Mouse (Mus musculus) kidney, postnatal 4 days (tissue): ENCODE data around the gene Cryba2.

Experiments
- DNase-seq, 2 experiments: peaks; one replicate each; pipeline ENCODE4 v3.0.0; 2021; ENCODE audit warnings: mixed read lengths in 2 of 2

Gene Cryba2

GRCm38 (mm10) chr1:74884196-74885141 lies 8.5 kb downstream of the Cryba2 start:
- DNase-seq, result peak in 1 of 2 experiments; percentile 26

GRCm38 (mm10) chr1:74883441-74883840 lies 9.5 kb downstream of the Cryba2 start:
- no peak for DNase-seq

GRCm38 (mm10) chr1:74882828-74883227 lies 10.1 kb downstream of the Cryba2 start:
- no peak for DNase-seq

- peak; percentile 22 to 41 for DNase-seq
Measured at GRCm38 (mm10) chr1:74882055-74882734, 10.7 kb downstream of the Cryba2 start.

GRCm38 (mm10) chr1:74880785-74881360 lies 12.1 kb downstream of the Cryba2 start:
- DNase-seq, result peak; percentile 83 to 84

GRCm38 (mm10) chr1:74877199-74877598 lies 15.7 kb downstream of the Cryba2 start:
- DNase-seq, result no peak

GRCm38 (mm10) chr1:74872218-74872617 lies 20.7 kb downstream of the Cryba2 start:
- no peak for DNase-seq

GRCm38 (mm10) chr1:74861783-74862182 lies 31.2 kb downstream of the Cryba2 start:
- no peak for DNase-seq

- no peak for DNase-seq
Measured at GRCm38 (mm10) chr1:74859223-74859984, 33.5 kb downstream of the Cryba2 start.

GRCm38 (mm10) chr1:74858805-74859204 lies 34.1 kb downstream of the Cryba2 start:
- no peak for DNase-seq

- DNase-seq, result peak; percentile 80 to 83
Measured at GRCm38 (mm10) chr1:74858171-74858719, 34.7 kb downstream of the Cryba2 start.

- no peak for DNase-seq
Measured at GRCm38 (mm10) chr1:74857677-74858076, 35.3 kb downstream of the Cryba2 start.

GRCm38 (mm10) chr1:74857201-74857600 lies 35.7 kb downstream of the Cryba2 start:
- peak; percentile 16 to 18 for DNase-seq

- DNase-seq, result no peak
Measured at GRCm38 (mm10) chr1:74856791-74857190, 36.2 kb downstream of the Cryba2 start.

GRCm38 (mm10) chr1:74856439-74856720 lies 36.6 kb downstream of the Cryba2 start:
- DNase-seq, result no peak

- peak; percentile 12 to 28 for DNase-seq
Measured at GRCm38 (mm10) chr1:74855651-74856438, 37.1 kb downstream of the Cryba2 start.

GRCm38 (mm10) chr1:74855156-74855555 lies 37.8 kb downstream of the Cryba2 start:
- peak in 1 of 2 experiments; percentile 50 for DNase-seq

GRCm38 (mm10) chr1:74854306-74855056 lies 38.5 kb downstream of the Cryba2 start, which contains the start of gene Cdk5r2:
Gene Cdk5r2, plus strand, starts transcription at chr1:74854934.
- peak; percentile 86 to 92 for DNase-seq

GRCm38 (mm10) chr1:74851001-74851775 lies 41.8 kb downstream of the Cryba2 start:
- no peak for DNase-seq

- no peak for DNase-seq
Measured at GRCm38 (mm10) chr1:74850251-74850650, 42.7 kb downstream of the Cryba2 start.
